Mouse (Mus musculus): ENCODE measurements around the gene Rer1. TPM values are rescaled to one million over a fixed set of nuclear protein-coding genes. Genes with fewer than 3 reads are reported as not detected.

Gene Rer1
- polyA plus RNA-seq, 1 experiment, result 64.6 TPM

DNA sequence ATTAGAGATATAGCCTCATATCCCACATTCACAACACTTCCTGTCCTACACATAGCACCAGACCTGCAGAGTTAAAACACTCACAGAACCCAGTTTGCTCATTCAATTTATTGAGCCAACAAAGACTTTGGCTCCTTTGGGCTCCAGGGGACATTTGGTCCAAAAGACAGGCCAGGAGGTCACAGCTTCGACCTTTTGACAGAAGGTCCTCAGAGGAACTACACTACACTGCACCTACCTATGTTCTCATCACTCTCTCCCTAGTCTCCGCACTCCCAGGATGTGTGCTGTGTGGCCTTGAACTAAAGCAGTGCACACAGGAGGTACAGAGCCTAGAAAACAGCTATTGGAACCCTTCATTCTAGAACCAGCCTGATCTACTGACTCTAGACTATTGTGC, 10.4 kb downstream of the Rer1 start:
- Histone ChIP-seq H3K4me3 (ENCODE audit: control insufficient read depth, low read depth, low read length) (no peak overlapping the region), H3K36me3 (ENCODE audit: control insufficient read depth, insufficient read depth, low read length) (peaks cover 4% of the 10 kb centered on the region), H3K4me1 (ENCODE audit: control insufficient read depth, insufficient read depth, low read length) (no peaks in the 10 kb centered on the region), H3K27ac (ENCODE audit: control insufficient read depth, insufficient read depth, low read depth, low read length) (no peak overlapping the region), H3K27me3 (ENCODE audit: control insufficient read depth, insufficient read depth, low read length) (no peaks in the 10 kb centered on the region)
- no peak for TF ChIP-seq CTCF (IDR thresholded peaks at IDR 0.05; ENCODE audit: control insufficient read depth, insufficient read depth, insufficient replicate concordance, low read depth, low read length)
- TF ChIP-seq POLR2A (IDR thresholded peaks at IDR 0.05; ENCODE audit: control insufficient read depth, low read depth, low read length), result no peak

DNA sequence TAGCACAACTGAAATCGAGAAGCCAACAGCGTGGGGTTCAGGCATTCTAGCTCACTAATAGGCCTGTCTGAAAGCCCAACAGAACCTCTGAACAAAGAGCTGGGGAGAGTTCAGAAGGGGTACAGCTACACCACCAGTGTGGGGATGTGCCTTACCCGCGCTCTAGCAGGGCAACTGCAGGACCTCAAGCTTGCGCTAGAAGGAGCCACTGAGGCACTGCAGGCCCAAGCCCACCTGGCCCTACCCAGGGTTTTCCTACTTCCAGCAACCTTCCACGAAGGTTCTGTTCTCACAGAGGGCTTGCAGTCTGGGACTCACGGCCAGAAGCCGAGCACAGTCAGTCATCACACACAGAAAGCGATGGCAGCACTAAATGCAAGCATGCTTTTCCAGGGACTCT, 11.0 kb downstream of the Rer1 start:
- Histone ChIP-seq H3K27me3 (ENCODE audit: control insufficient read depth, insufficient read depth, low read length) (no peaks in the 10 kb centered on the region), H3K4me3 (ENCODE audit: control insufficient read depth, low read depth, low read length) (no peak overlapping the region), H3K27ac (ENCODE audit: control insufficient read depth, insufficient read depth, low read depth, low read length) (no peak overlapping the region), H3K4me1 (ENCODE audit: control insufficient read depth, insufficient read depth, low read length) (no peaks in the 10 kb centered on the region), H3K36me3 (ENCODE audit: control insufficient read depth, insufficient read depth, low read length) (peaks cover 4% of the 10 kb centered on the region)
- no peak for TF ChIP-seq POLR2A (IDR thresholded peaks at IDR 0.05; ENCODE audit: control insufficient read depth, low read depth, low read length)
- TF ChIP-seq CTCF (IDR thresholded peaks at IDR 0.05; ENCODE audit: control insufficient read depth, insufficient read depth, insufficient replicate concordance, low read depth, low read length), result no peak

DNA sequence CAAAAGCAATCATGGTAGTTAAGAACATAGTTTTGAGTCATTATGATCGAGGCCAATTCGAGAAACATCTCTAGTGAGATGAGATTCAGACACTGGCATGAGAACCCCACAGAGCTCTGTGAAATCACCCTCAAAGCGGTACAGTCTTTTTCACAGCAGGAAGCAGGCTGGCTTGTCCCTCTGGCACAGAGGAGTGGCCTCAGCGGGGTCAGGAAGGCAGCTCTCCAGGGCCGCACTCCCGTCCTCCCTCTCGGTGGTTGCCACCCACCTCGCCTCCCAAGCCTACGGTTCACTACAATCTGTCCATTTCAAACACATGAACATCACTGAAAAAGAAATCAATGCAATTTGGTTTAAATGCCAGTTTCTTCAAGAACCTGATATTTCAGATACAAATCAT, 11.8 kb downstream of the Rer1 start:
- H3K36me3 ChIP-seq (ENCODE audit: control insufficient read depth, insufficient read depth, low read length), result peaks cover 4% of the 10 kb centered on the region
- no peaks in the 10 kb centered on the region for H3K27me3 ChIP-seq (ENCODE audit: control insufficient read depth, insufficient read depth, low read length)
- TF ChIP-seq CTCF (IDR thresholded peaks at IDR 0.05; ENCODE audit: control insufficient read depth, insufficient read depth, insufficient replicate concordance, low read depth, low read length) (no peak), POLR2A (IDR thresholded peaks at IDR 0.05; ENCODE audit: control insufficient read depth, low read depth, low read length) (no peak)
- no peak overlapping the region for H3K4me3 ChIP-seq (ENCODE audit: control insufficient read depth, low read depth, low read length)
- no peak overlapping the region for H3K27ac ChIP-seq (ENCODE audit: control insufficient read depth, insufficient read depth, low read depth, low read length)
- no peaks in the 10 kb centered on the region for H3K4me1 ChIP-seq (ENCODE audit: control insufficient read depth, insufficient read depth, low read length)

DNA sequence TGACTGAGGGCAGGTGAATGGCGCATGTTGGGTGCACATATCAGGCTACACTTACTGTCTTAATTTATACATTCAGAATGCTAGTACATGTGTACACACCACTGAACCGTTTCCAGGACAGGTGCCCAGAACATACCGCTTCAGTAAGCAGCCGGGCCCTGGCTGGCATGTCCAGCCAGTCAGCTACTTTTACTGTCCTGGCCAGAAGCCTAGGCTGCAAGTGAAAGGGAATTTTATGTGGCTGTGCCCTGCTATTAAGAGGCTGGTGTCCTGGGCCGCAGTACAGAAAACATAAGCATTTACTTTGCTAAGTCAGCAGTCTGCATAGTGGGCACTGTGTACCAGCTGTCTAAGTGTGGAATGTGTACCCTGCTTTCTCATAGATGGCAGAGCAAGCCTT, 15.3 kb downstream of the Rer1 start:
- Histone ChIP-seq H3K4me3 (ENCODE audit: control insufficient read depth, low read depth, low read length) (no peak overlapping the region), H3K27ac (ENCODE audit: control insufficient read depth, insufficient read depth, low read depth, low read length) (no peak overlapping the region), H3K4me1 (ENCODE audit: control insufficient read depth, insufficient read depth, low read length) (peaks cover 11% of the 10 kb centered on the region), H3K27me3 (ENCODE audit: control insufficient read depth, insufficient read depth, low read length) (no peaks in the 10 kb centered on the region), H3K36me3 (ENCODE audit: control insufficient read depth, insufficient read depth, low read length) (peaks cover 4% of the 10 kb centered on the region)
- TF ChIP-seq CTCF (IDR thresholded peaks at IDR 0.05; ENCODE audit: control insufficient read depth, insufficient read depth, insufficient replicate concordance, low read depth, low read length) (no peak), POLR2A (IDR thresholded peaks at IDR 0.05; ENCODE audit: control insufficient read depth, low read depth, low read length) (no peak)

DNA sequence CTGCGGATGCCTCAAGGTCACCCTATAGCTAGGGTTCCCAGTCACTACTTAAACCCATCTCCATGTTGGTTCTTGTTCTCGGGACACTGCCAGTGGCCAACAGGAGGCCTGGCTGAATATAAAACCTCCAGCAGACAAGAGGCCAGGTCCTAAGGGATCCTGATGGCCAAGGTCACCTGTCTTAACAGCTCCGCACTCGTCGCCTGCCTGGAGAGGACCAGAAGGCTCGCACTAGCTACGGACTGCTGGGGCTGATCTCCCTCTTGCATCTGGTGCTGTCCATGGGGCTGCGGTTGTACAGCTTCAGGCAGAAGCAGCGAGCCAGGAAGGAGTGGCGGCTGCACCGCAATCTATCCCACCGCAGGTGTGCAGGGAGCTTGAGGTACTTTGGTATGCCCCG, 16.0 kb downstream of the Rer1 start:
- no peak overlapping the region for H3K4me3 ChIP-seq (ENCODE audit: control insufficient read depth, low read depth, low read length)
- TF ChIP-seq POLR2A (IDR thresholded peaks at IDR 0.05; ENCODE audit: control insufficient read depth, low read depth, low read length), result no peak
- no peak for TF ChIP-seq CTCF (IDR thresholded peaks at IDR 0.05; ENCODE audit: control insufficient read depth, insufficient read depth, insufficient replicate concordance, low read depth, low read length)
- H3K27ac ChIP-seq (ENCODE audit: control insufficient read depth, insufficient read depth, low read depth, low read length), result no peak overlapping the region
- peaks cover 4% of the 10 kb centered on the region for H3K36me3 ChIP-seq (ENCODE audit: control insufficient read depth, insufficient read depth, low read length)
- H3K4me1 ChIP-seq (ENCODE audit: control insufficient read depth, insufficient read depth, low read length), result peaks cover 16% of the 10 kb centered on the region
- H3K27me3 ChIP-seq (ENCODE audit: control insufficient read depth, insufficient read depth, low read length), result no peaks in the 10 kb centered on the region

DNA sequence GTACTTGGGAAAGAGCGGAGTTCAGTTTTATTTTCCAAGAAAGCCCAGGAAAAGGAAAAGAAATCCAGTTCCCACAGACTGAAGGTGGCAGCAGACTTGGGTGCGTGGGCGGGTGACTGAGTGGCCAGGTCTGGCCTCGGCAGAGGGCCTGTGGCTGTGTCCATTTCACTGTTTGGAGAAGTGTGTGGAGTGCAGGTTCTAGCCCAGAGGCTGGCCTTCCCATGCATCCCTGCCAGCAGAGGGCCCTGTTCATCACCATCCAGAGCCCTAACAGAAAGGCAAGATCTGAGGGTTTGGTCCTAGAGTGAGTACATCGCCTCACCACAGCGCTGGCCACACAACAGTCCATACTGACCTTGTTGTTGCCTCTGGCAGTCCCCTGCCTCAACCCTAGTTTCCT, 17.0 kb downstream of the Rer1 start:
- peaks cover 4% of the 10 kb centered on the region for H3K36me3 ChIP-seq (ENCODE audit: control insufficient read depth, insufficient read depth, low read length)
- TF ChIP-seq POLR2A (IDR thresholded peaks at IDR 0.05; ENCODE audit: control insufficient read depth, low read depth, low read length) (no peak), CTCF (IDR thresholded peaks at IDR 0.05; ENCODE audit: control insufficient read depth, insufficient read depth, insufficient replicate concordance, low read depth, low read length) (no peak)
- no peak overlapping the region for H3K4me3 ChIP-seq (ENCODE audit: control insufficient read depth, low read depth, low read length)
- H3K4me1 ChIP-seq (ENCODE audit: control insufficient read depth, insufficient read depth, low read length), result peaks cover 16% of the 10 kb centered on the region
- no peak overlapping the region for H3K27ac ChIP-seq (ENCODE audit: control insufficient read depth, insufficient read depth, low read depth, low read length)
- H3K27me3 ChIP-seq (ENCODE audit: control insufficient read depth, insufficient read depth, low read length), result no peaks in the 10 kb centered on the region

DNA sequence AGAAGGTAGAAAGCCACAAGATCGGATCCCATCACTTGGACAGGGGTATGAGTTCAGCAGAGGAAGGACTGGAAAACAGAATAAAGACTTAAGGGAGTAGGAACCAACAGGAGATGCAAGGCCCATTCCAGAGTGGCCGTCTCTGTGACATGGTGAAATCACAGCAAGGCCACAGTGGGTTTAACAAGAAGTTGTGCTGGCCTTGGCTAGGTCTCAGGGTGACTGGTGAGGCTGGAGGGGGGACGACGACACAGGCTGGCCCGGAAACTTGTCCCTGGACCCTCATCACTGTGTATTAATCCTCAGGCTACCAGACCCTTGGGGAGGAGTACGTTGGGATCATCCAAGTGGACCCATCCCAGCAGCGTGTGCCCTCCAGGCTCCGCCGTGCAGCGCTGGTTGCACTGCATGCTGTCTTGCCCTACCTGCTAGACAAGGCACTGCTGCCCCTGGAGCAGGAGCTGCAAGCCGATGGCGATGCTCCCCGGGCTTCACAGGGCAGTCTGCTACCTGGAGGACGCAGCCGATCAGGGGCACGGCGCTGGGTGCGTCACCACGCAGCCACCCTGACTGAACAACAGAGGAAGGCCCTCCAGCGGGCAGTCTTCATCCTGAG, 17.7 kb downstream of the Rer1 start:
- TF ChIP-seq POLR2A (IDR thresholded peaks at IDR 0.05; ENCODE audit: control insufficient read depth, low read depth, low read length) (no peak), CTCF (IDR thresholded peaks at IDR 0.05; ENCODE audit: control insufficient read depth, insufficient read depth, insufficient replicate concordance, low read depth, low read length) (no peak)
- H3K27ac ChIP-seq (ENCODE audit: control insufficient read depth, insufficient read depth, low read depth, low read length), result no peak overlapping the region
- H3K4me1 ChIP-seq (ENCODE audit: control insufficient read depth, insufficient read depth, low read length), result peaks cover 16% of the 10 kb centered on the region
- H3K36me3 ChIP-seq (ENCODE audit: control insufficient read depth, insufficient read depth, low read length), result peaks cover 1% of the 10 kb centered on the region; the same call in 1 of the 2 replicates
- no peak overlapping the region for H3K4me3 ChIP-seq (ENCODE audit: control insufficient read depth, low read depth, low read length)
- no peaks in the 10 kb centered on the region for H3K27me3 ChIP-seq (ENCODE audit: control insufficient read depth, insufficient read depth, low read length)

Measured in testis, adult 2 months (tissue).